Mouse (Mus musculus): ENCODE data around the gene Gm28308. TPM values are rescaled to one million over a fixed set of nuclear protein-coding genes. Genes with fewer than 3 reads are reported as not detected.
A peak's percentile ranks its signal among the peaks of the same experiment; 100 is the strongest.

Gene Gm28308
- polyA plus RNA-seq, 1 experiment from 2014 or later: 1.2 TPM

GRCm38 (mm10) chr6:52139115-52139514 is 74.0 kb downstream of the Gm28308 start:
- no peaks in the 10 kb centered on the region for H3K36me3 ChIP-seq
- H3K27me3 ChIP-seq (ENCODE audit: low read depth, poor library complexity, severe bottlenecking): no peaks in the 10 kb centered on the region
- H3K4me3 ChIP-seq: no peak overlapping the region
- no peak for DNase-seq (ENCODE audit: low spot score)
- WGBS: 90% methylated on average over 5 of the region's 5 CpGs
- peaks cover 25% of the 10 kb centered on the region for H3K4me1 ChIP-seq
- H3K9me3 ChIP-seq (replicated peaks): no peaks in the 10 kb centered on the region
- H3K27ac ChIP-seq: no peak overlapping the region

GRCm38 (mm10) chr6:52138576-52138975 is 74.6 kb downstream of the Gm28308 start:
- 57% methylated on average over 10 of the region's 10 CpGs for WGBS

GRCm38 (mm10) chr6:52137841-52138535 is 75.2 kb downstream of the Gm28308 start:
- Histone ChIP-seq H3K4me1 (peaks cover 25% of the 10 kb centered on the region), H3K27me3 (ENCODE audit: low read depth, poor library complexity, severe bottlenecking) (no peaks in the 10 kb centered on the region), H3K36me3 (no peaks in the 10 kb centered on the region), H3K4me3 (no peak overlapping the region), H3K9me3 (replicated peaks) (no peaks in the 10 kb centered on the region), H3K27ac (no peak overlapping the region)
- 68% methylated on average over 9 of the region's 9 CpGs for WGBS
- no peak for DNase-seq (ENCODE audit: low spot score)

More at GRCm38 (mm10) chr6:52138576-52138975, 74.6 kb downstream of the Gm28308 start:
- Histone ChIP-seq H3K4me3 (no peak overlapping the region), H3K36me3 (no peaks in the 10 kb centered on the region), H3K27ac (no peak overlapping the region), H3K27me3 (ENCODE audit: low read depth, poor library complexity, severe bottlenecking) (no peaks in the 10 kb centered on the region), H3K9me3 (replicated peaks) (no peaks in the 10 kb centered on the region), H3K4me1 (peaks cover 25% of the 10 kb centered on the region)
- DNase-seq (ENCODE audit: low spot score): no peak

- WGBS: 84% methylated on average over 4 of the region's 4 CpGs
- Histone ChIP-seq H3K36me3 (no peaks in the 10 kb centered on the region), H3K4me3 (no peak overlapping the region), H3K27me3 (ENCODE audit: low read depth, poor library complexity, severe bottlenecking) (peaks cover 17% of the 10 kb centered on the region; the same call in 1 of the 2 replicates), H3K27ac (no peak overlapping the region), H3K9me3 (replicated peaks) (no peaks in the 10 kb centered on the region), H3K4me1 (peaks cover 10% of the 10 kb centered on the region)
- no peak for DNase-seq (ENCODE audit: low spot score)
Observed at GRCm38 (mm10) chr6:52123673-52124072, 89.5 kb downstream of the Gm28308 start.

- Histone ChIP-seq H3K9me3 (replicated peaks) (no peaks in the 10 kb centered on the region), H3K4me1 (peaks cover 24% of the 10 kb centered on the region), H3K36me3 (no peaks in the 10 kb centered on the region), H3K4me3 (no peak overlapping the region), H3K27ac (no peak overlapping the region), H3K27me3 (ENCODE audit: low read depth, poor library complexity, severe bottlenecking) (peaks cover 24% of the 10 kb centered on the region; the same call in 1 of the 2 replicates)
- no peak for DNase-seq (ENCODE audit: low spot score)
- 53% methylated on average over 3 of the region's 3 CpGs for WGBS
Observed at GRCm38 (mm10) chr6:52121173-52121572, 92.0 kb downstream of the Gm28308 start.

- peaks cover 34% of the 10 kb centered on the region for H3K27me3 ChIP-seq (ENCODE audit: low read depth, poor library complexity, severe bottlenecking)
- peaks cover 42% of the 10 kb centered on the region for H3K4me1 ChIP-seq
- DNase-seq (ENCODE audit: low spot score): no peak
- H3K27ac ChIP-seq: no peak overlapping the region
- 21% methylated on average over 6 of the region's 6 CpGs for WGBS
- no peaks in the 10 kb centered on the region for H3K36me3 ChIP-seq
- no peak overlapping the region for H3K4me3 ChIP-seq
- no peaks in the 10 kb centered on the region for H3K9me3 ChIP-seq (replicated peaks)
Observed at GRCm38 (mm10) chr6:52118903-52119635, 94.1 kb downstream of the Gm28308 start.

GRCm38 (mm10) chr6:52115899-52116298 is 97.2 kb downstream of the Gm28308 start:
- H3K4me3 ChIP-seq: no peak overlapping the region
- peaks cover 38% of the 10 kb centered on the region for H3K4me1 ChIP-seq
- H3K9me3 ChIP-seq (replicated peaks): no peaks in the 10 kb centered on the region
- no peaks in the 10 kb centered on the region for H3K36me3 ChIP-seq
- H3K27me3 ChIP-seq (ENCODE audit: low read depth, poor library complexity, severe bottlenecking): peaks cover 45% of the 10 kb centered on the region
- 2% methylated on average over 5 of the region's 5 CpGs for WGBS
- no peak overlapping the region for H3K27ac ChIP-seq
- no peak for DNase-seq (ENCODE audit: low spot score)

MicroRNAs encoded within 50 kb of the gene (microRNA counts, 519-probe panel; counts per million panel counts)
- 7,516 counts per million, percentile 97 among the panel's probes with 10 or more counts for microRNA mmu-miR-196b

Small RNA genes within 50 kb of the gene (microRNA-seq; reads per million reads assigned to microRNA genes)
- 56,617 reads per million, percentile 99 among the genes with 10 or more reads in this experiment for gene Mir196b

Other genes with a start within 250 kb of the Gm28308 start
- 16.4 and 19.3 TPM in 2 replicates for gene Skap2, start 200.8 kb downstream of the Gm28308 start, polyA plus RNA-seq (2016; fragmentation: Nextera tagmentation; extraction: Ambion mirVana)
- 1.3 and 1.9 TPM in 2 replicates for gene Hoxa1, start 55.0 kb downstream of the Gm28308 start, polyA plus RNA-seq (2016; fragmentation: Nextera tagmentation; extraction: Ambion mirVana)
- 4.5 and 5.3 TPM in 2 replicates for gene Hoxa2, start 48.5 kb downstream of the Gm28308 start, polyA plus RNA-seq (2016; fragmentation: Nextera tagmentation; extraction: Ambion mirVana)
- 1.1 and 1.3 TPM in 2 replicates for gene 5730596B20Rik, start 35.8 kb downstream of the Gm28308 start, polyA plus RNA-seq (2016; fragmentation: Nextera tagmentation; extraction: Ambion mirVana)
- 1.6 and 1.8 TPM in 2 replicates for gene Hoxa4, start 21.6 kb downstream of the Gm28308 start, polyA plus RNA-seq (2016; fragmentation: Nextera tagmentation; extraction: Ambion mirVana)
- gene Hoxa5, start 8.8 kb downstream of the Gm28308 start, polyA plus RNA-seq (2016; fragmentation: Nextera tagmentation; extraction: Ambion mirVana): 9.8 and 10.4 TPM in 2 replicates
- gene Hoxa6, start 4.6 kb downstream of the Gm28308 start, polyA plus RNA-seq (2016; fragmentation: Nextera tagmentation; extraction: Ambion mirVana): 3.5 and 4.1 TPM in 2 replicates
- 7.0 and 7.9 TPM in 2 replicates for gene Hoxa3, start within 50 bp of the Gm28308 start, polyA plus RNA-seq (2016; fragmentation: Nextera tagmentation; extraction: Ambion mirVana)
- gene Hoxa7, start 8.5 kb upstream of the Gm28308 start, polyA plus RNA-seq (2016; fragmentation: Nextera tagmentation; extraction: Ambion mirVana): 24.7 and 24.8 TPM in 2 replicates
- 95.7 and 123 TPM in 2 replicates for gene Hoxa9, start 17.8 kb upstream of the Gm28308 start, polyA plus RNA-seq (2016; fragmentation: Nextera tagmentation; extraction: Ambion mirVana)
- gene Hoxa10, start 27.5 kb upstream of the Gm28308 start, polyA plus RNA-seq (2016; fragmentation: Nextera tagmentation; extraction: Ambion mirVana): 175 and 195 TPM in 2 replicates
- 71.6 and 74.9 TPM in 2 replicates for gene Hoxa11, start 32.5 kb upstream of the Gm28308 start, polyA plus RNA-seq (2016; fragmentation: Nextera tagmentation; extraction: Ambion mirVana)
- gene Hoxa13, start 47.5 kb upstream of the Gm28308 start, polyA plus RNA-seq (2016; fragmentation: Nextera tagmentation; extraction: Ambion mirVana): 2.7 and 11.1 TPM in 2 replicates
- gene Evx1, start 100.2 kb upstream of the Gm28308 start, polyA plus RNA-seq (2016; fragmentation: Nextera tagmentation; extraction: Ambion mirVana): 1.4 and 3.7 TPM in 2 replicates

Data from limb, embryonic 10.5 days (tissue).